Mouse (Mus musculus): ENCODE data around the gene Tmem107.

DNA sequence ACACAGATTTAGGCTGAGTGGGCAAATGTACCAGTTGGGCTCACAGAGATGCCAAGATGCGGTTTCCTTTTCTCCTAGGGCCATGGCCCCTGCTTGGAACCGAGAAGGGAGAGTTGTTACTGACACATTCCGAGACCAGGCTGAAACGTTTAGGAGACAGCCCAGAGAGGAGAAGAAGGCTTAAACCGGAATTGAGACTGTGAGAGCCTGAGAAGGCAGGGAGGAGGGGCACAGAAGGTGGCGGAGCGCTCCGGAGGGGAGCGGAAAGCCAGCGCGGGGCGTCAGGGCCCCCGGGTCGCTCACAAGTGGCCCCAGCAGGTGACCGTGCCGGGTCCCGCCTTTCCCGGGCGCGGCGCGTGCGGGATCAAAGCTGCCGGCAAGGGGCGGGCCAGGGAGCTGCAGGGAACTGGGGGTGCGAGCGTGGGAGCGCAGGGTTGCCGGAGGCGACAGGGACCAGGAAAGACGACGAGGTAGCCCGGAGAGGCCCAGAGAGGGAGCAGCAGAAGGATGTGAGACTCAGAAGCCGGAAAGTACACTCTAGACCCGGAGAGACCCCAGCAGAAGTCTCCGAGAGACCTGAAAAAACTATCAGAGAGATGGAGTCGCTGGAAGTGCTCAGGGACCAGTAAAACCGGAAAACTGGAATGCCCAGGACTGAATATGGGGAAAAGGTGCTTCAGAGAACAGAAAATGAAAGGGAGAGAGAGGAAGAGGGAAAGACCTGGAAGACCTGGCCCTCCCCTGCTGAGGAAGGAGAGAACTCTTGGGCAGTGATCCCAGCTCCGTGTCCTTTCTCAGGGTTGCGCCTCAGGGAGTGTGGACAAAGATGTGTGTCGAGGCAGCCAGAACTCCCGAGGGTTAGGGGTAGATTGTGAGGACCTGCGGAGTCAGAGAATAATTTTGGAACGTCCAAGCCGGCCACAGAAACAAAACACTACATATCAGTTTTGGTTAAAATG lies 47.4 kb downstream of the Tmem107 start:
- TF ChIP-seq CTCF (conservative IDR thresholded peaks at IDR 0.05; ENCODE audit: insufficient read depth, insufficient read length, low read depth, low read length) (no peak), POLR2A (IDR thresholded peaks at IDR 0.05; ENCODE audit: low read depth, low read length) (no peak)
